Mouse (Mus musculus) activated CD4-positive, CD25-positive, alpha-beta regulatory T cell, adult 4 months (primary cell): ENCODE data around the gene Runx2. TPM values are rescaled to one million over a fixed set of nuclear protein-coding genes. Genes with fewer than 3 reads are reported as not detected.

Source experiments
- ATAC-seq: one replicate; pipeline ENCODE4 v1.8.0; 2017
- polyA plus RNA-seq, 2 experiments: library from polyadenylated mRNA; unstranded; fragments of 100-300 nt; shearing (Covaris generic); gene quantifications; one replicate each; pipeline ENCODE4 v1.2.1; 2017

Gene Runx2
- polyA plus RNA-seq, 2 experiments from 2014 or later, result 8.6 to 8.8 TPM

DNA sequence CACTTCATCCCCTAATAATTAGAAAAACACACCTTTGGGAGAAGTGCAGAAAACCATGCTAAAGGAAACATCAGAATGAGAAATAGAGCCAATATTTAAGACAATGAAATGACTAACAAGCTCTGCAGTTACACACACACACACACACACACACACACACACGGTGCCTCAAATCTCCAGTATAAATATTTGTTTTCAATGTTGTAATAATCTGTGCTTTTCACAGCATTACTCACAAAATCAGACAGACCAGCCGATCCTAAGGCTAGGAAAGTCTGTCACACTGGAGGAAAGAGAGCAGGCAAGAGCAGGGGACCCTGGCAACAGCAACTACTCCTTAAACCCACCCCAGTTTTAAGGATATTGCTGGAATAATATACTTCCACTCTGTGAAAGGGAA lies 196.9 kb downstream of the Runx2 start:
- ATAC-seq, result no peak

- ATAC-seq, result no peak
These were observed 200.6 kb downstream of the Runx2 start for GRCm38 (mm10) chr17:44613716-44614715.

- ATAC-seq, result peak; percentile 48
These were observed 202.0 kb downstream of the Runx2 start for GRCm38 (mm10) chr17:44612641-44613040.

DNA sequence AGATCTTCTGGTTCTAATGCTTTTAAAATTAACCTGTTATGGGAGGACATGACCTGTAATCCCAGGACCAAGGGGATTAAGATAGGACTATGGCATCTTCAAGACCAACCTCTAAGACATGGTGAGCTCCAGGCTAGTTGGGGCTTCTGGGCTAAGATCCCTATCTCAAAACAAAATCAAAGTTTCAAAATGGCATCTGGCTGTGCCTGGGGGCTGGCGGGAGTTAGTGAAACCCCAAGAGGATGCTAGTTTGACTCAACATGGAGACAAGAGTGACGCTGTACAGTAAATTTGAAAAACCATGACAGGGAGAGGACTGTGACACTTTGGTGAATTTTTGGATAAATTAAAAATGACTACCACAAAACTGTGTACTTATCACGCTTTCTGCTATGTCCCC lies 202.6 kb downstream of the Runx2 start:
- no peak for ATAC-seq

DNA sequence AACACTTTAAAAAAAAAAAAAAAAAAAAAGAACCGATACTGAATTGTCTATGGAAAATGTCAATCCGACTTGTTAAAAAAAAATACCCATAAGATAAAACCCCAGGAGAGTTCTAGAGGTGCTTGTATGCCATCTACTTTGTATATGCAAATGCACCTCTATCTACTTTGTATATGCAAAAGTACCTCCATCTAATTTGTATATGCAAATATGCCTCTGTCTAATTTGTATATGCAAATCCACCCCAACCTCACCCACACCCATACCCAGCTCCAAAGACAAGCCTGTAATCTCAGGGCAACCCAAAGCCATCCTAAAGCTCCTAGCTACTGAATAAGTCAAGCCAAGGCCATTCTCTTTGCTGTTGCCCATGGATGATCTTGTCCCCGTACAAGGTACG lies 203.1 kb downstream of the Runx2 start:
- no peak for ATAC-seq

DNA sequence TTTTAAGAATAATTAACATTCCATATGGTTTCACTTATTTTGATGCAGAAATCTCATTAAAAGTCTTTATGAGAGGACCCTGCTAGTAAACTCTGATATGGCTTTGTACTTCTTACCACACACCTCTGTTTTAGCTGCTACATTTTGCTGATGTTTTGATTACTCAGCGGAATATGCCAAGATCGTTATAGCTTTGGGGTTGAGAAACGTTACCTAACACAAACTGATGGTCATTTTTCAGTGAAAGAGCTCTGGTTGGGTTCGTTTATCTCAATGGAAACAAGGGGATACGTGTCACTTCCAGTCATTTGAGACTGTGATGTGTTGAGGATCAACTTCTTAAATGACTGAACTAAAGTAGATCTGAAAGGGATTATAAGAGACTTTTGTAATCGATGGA lies 203.8 kb downstream of the Runx2 start:
- no peak for ATAC-seq

DNA sequence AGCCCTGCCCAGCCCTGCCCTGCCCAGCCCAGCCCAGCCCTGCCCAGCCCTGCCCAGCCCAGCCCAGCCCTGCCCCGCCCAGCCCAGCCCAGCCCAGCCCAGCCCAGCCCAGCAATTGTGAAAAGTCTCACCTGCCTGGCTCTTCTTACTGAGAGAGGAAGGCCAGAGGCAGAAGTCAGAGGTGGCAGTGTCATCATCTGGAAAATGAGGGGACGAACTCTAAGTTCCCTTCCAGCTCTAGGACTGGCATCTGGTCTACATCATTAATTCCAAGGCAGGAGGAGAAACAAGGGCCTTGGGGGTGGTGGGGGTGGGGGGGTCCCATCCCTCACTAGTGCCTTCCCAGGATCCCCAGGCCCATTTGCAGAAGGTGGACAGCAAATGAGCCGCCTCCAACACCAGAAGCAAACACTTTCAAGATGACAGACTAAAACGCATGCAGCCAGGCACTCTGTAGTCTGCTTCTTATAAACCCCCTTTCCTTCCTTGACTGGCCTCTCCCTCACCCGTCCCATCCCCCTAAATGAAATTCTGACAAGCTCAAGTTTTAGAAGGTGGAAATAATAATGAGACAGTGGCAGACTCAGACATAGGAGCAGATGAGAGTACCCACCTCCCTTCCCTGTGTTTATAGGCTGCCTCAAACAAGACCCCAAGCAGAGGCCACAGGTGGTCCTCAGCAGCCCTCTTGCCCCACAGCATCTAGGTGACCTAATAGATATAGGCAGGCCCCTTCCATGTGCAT lies 204.5 kb downstream of the Runx2 start:
- ATAC-seq, result no peak

DNA sequence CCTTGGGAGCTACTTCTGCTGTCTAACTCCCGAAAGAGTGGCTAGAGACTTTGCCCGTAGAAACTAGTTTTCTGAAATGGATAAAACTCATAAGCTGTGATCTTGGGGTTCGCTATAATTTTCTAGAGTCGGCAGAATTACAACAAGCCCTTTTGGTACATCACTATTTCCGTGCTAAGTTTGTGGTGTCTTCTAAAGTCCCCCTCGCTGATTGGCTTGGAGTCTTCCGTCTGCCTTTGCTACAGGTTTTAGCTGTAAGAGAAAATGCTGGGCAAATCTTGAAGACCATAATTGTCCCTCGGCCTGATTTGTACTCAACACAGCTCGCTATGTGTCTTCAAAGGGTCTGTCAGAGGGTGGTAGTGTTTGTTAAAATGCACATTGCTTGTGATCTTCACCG lies 205.2 kb downstream of the Runx2 start:
- ATAC-seq, result no peak

DNA sequence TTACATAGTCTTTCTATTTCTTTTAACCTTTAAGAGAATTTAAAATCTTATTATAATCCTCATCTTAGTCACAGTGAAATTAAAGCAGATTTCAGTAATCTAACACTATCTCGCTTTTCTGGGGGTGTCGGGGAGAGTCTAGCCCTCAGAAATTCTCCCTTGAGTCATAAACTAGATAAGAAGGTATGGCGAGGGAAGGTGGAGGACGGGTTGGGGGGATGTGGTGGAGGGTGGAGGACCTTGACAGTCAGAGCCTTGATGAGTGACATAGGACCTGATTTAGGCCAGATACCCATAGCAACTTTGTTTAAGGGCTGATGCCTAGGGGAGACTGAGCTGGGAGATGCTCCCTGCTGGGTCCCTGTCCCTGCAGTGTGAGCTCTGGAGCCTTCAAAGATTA lies 205.7 kb downstream of the Runx2 start:
- peak; percentile 46 for ATAC-seq

- ATAC-seq, result peak; percentile 26
These were observed 207.2 kb downstream of the Runx2 start for GRCm38 (mm10) chr17:44607383-44607782.

DNA sequence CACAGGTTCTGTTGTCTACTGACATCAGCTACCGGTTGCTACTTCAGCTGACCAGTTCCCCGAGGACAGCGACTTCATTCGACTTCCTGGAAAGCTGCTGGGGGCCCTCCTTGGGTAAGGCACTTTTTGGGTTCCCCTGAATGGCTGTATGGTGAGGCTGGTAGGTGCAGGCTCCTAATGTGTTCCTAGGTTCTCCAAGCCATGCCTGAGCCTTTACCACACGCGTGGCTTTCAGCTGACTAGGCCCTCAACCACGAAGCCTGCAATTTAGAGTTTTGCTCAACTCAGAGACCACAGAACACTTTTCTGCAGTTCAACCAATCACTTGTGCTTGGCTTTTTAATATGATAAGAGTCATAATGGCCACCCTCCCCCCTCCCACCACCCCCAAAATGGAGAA lies 208.4 kb downstream of the Runx2 start:
- no peak for ATAC-seq

DNA sequence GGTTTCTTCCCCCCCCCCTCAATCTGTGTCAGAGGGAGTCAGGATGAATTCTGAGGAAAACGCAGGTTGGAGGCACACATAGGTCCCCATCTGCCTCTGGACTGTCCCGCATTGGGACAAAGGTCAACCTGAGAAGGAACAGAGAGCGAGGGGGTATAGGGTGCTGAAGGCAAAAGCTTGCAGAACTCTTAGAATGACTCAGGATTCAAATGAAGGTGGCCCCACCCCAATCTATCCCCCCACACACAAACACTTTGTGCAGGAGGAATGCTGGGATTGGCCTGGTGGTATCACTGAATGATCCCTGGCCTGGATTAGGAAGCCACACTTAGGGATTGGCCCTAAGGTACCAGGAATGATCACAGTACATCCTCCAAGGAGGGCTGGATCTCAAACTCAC lies 208.8 kb downstream of the Runx2 start:
- ATAC-seq, result no peak

DNA sequence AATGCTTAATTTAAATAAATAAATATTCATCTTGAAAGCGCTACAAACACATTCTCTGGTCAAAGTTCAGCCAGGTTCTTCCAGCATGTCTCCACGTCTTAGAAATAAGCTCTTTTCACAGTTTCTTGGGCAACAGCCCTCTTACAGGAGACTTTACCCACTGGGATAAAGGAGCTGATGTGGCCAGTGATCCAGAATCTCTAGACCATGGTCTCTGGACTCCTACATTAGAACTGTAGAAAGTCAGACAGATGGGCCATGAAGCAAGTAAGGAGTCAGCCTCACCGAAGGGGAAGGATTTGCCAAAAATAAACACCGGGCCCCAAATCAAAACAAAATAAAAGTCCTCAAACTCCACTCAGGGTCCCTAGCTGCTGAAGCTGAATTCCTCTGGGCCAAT lies 211.4 kb downstream of the Runx2 start:
- no peak for ATAC-seq

- ATAC-seq, result no peak
These were observed 213.1 kb downstream of the Runx2 start for GRCm38 (mm10) chr17:44601317-44602021.

- ATAC-seq, result no peak
These were observed 214.7 kb downstream of the Runx2 start for GRCm38 (mm10) chr17:44599856-44600255.

- no peak for ATAC-seq
These were observed 215.5 kb downstream of the Runx2 start for GRCm38 (mm10) chr17:44599132-44599531.

DNA sequence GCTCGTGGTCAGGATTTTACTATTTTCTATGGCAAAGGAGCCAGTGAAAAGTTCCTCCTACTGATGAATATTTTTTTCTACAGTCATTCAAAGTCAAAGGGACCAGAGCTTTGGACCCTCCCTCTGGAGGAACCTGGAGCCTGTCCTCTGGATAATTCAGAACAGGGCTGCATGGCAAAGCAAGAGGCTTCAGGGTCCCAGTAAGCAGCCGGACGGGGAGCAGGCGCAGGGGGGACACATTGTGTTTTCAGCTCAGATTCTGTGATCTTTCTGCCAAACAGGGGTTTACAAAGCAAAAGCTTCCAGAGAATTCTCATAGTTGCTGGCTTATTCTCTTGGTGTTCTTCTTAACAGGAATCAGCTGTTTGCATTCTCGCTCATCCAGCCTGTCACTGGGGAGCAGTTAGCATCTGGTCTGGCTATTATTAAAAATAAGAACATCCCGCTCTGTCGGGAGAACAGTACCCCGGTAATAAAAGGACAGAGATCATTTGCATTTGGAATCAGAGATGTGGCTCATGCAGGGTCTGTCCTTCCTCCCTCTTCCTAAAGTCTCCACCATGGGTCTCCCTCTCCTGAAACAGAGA lies 216.6 kb downstream of the Runx2 start:
- ATAC-seq, result no peak

- ATAC-seq, result no peak
These were observed 221.9 kb downstream of the Runx2 start for GRCm38 (mm10) chr17:44592737-44593090.

GRCm38 (mm10) chr17:44592067-44592736 lies 222.4 kb downstream of the Runx2 start:
- ATAC-seq, result no peak

DNA sequence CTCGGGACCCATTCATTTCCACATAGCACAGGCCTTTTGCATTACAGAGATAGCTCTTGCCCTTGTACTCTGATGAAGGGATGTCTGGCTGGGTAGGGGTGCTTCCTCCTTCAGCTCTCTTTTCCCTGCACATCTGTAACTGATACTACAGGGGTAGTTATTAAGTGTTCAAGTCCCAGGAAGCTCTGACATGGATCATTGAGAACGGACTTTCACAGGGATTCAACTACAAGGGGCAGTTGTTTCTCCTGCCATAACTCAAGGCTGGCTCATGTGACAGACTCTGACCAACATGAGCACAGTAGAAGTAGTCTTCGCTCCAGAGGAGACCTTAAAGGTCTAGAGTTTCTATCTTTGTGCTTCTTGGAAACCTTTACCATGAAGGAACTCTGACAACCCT lies 226.1 kb downstream of the Runx2 start:
- no peak for ATAC-seq

GRCm38 (mm10) chr17:44588020-44588419 lies 226.6 kb downstream of the Runx2 start:
- no peak for ATAC-seq

- no peak for ATAC-seq
These were observed 228.4 kb downstream of the Runx2 start for GRCm38 (mm10) chr17:44586196-44586595.
